Mouse (Mus musculus): ENCODE results near the gene Baiap2l1. TPM values are rescaled to one million over a fixed set of nuclear protein-coding genes. Genes with fewer than 3 reads are reported as not detected.

Gene Baiap2l1
- polyA plus RNA-seq, 1 experiment from 2014 or later = 5.6 TPM

- WGBS = 90% methylated on average over 7 of the region's 7 CpGs
- H3K27me3 ChIP-seq = no peaks in the 10 kb centered on the region
- no peaks in the 10 kb centered on the region for H3K9me3 ChIP-seq (replicated peaks)
- no peak overlapping the region for H3K4me2 ChIP-seq (replicated peaks)
- H3K4me3 ChIP-seq = no peak overlapping the region
- no peaks in the 10 kb centered on the region for H3K36me3 ChIP-seq
- no peak overlapping the region for H3K9ac ChIP-seq
- no peaks in the 10 kb centered on the region for H3K4me1 ChIP-seq
- H3K27ac ChIP-seq = no peak overlapping the region
- no peak for ATAC-seq (ENCODE audit: low FRiP score)
These were observed 127.7 kb downstream of the Baiap2l1 start for GRCm38 (mm10) chr5:144230216-144230615.

GRCm38 (mm10) chr5:144226220-144226619 is 131.7 kb downstream of the Baiap2l1 start:
- ATAC-seq (ENCODE audit: low FRiP score) = no peak
- H3K9me3 ChIP-seq (replicated peaks) = no peaks in the 10 kb centered on the region
- no peak overlapping the region for H3K4me2 ChIP-seq (replicated peaks)
- H3K9ac ChIP-seq = no peak overlapping the region
- H3K4me3 ChIP-seq = no peak overlapping the region
- no peaks in the 10 kb centered on the region for H3K36me3 ChIP-seq
- no peak overlapping the region for H3K27ac ChIP-seq
- no peaks in the 10 kb centered on the region for H3K27me3 ChIP-seq
- H3K4me1 ChIP-seq = peaks cover 20% of the 10 kb centered on the region
- WGBS = 25% methylated on average over 11 of the region's 11 CpGs

GRCm38 (mm10) chr5:144223899-144224816 is 133.8 kb downstream of the Baiap2l1 start:
- peaks cover 20% of the 10 kb centered on the region for H3K4me1 ChIP-seq
- peak; percentile 46; the same call in 1 of the 2 replicates for ATAC-seq (ENCODE audit: low FRiP score)
- no peaks in the 10 kb centered on the region for H3K9me3 ChIP-seq (replicated peaks)
- 24% methylated on average over 18 of the region's 18 CpGs for WGBS
- no peaks in the 10 kb centered on the region for H3K36me3 ChIP-seq
- H3K4me2 ChIP-seq (replicated peaks) = peak overlapping the region; percentile 81
- peak overlapping the region; percentile 77 for H3K4me3 ChIP-seq
- H3K27ac ChIP-seq = peak overlapping the region; percentile 73
- H3K9ac ChIP-seq = peak overlapping the region; percentile 76
- no peaks in the 10 kb centered on the region for H3K27me3 ChIP-seq

GRCm38 (mm10) chr5:144223503-144223862 is 134.4 kb downstream of the Baiap2l1 start, which contains the start of gene Tecpr1:
TSS of gene Tecpr1 (minus strand) at chr5:144223615.
- peak; percentile 96 for ATAC-seq (ENCODE audit: low FRiP score)
- no peaks in the 10 kb centered on the region for H3K9me3 ChIP-seq (replicated peaks)
- H3K4me2 ChIP-seq (replicated peaks) = peak within 1 kb of the TSS; percentile 81
- peaks cover 20% of the 10 kb centered on the region for H3K4me1 ChIP-seq
- H3K4me3 ChIP-seq = peak within 1 kb of the TSS; percentile 77
- peak within 1 kb of the TSS; percentile 83 for H3K9ac ChIP-seq
- peak within 1 kb of the TSS; percentile 73 for H3K27ac ChIP-seq
- H3K27me3 ChIP-seq = no peaks in the 10 kb centered on the region
- under 1% methylated on average over 37 of the region's 37 CpGs for WGBS
- H3K36me3 ChIP-seq = 0 out of 2 replicates have a peak, but pooled peaks cover under 1% of the 10 kb centered on the region

GRCm38 (mm10) chr5:144222811-144223502 is 135.0 kb downstream of the Baiap2l1 start:
- Histone ChIP-seq H3K4me1 (peaks cover 20% of the 10 kb centered on the region), H3K27ac (peak overlapping the region; percentile 26), H3K36me3 (0 out of 2 replicates have a peak, but pooled peaks cover 3% of the 10 kb centered on the region), H3K9me3 (replicated peaks) (no peaks in the 10 kb centered on the region), H3K4me3 (peak overlapping the region; percentile 77), H3K4me2 (replicated peaks) (peak overlapping the region; percentile 81), H3K9ac (peak overlapping the region; percentile 83), H3K27me3 (no peaks in the 10 kb centered on the region)
- ATAC-seq (ENCODE audit: low FRiP score) = peak; percentile 81
- 4% methylated on average over 25 of the region's 25 CpGs for WGBS

GRCm38 (mm10) chr5:144221305-144221704 is 136.6 kb downstream of the Baiap2l1 start:
- WGBS = 74% methylated on average over 4 of the region's 4 CpGs
- Histone ChIP-seq H3K27me3 (no peaks in the 10 kb centered on the region), H3K4me2 (replicated peaks) (no peak overlapping the region)

GRCm38 (mm10) chr5:144219936-144220335 is 138.0 kb downstream of the Baiap2l1 start:
- no peak overlapping the region for H3K4me2 ChIP-seq (replicated peaks)
- no peaks in the 10 kb centered on the region for H3K27me3 ChIP-seq
- H3K36me3 ChIP-seq = peaks cover 12% of the 10 kb centered on the region; the same call in 1 of the 2 replicates
- no peaks in the 10 kb centered on the region for H3K9me3 ChIP-seq (replicated peaks)
- peaks cover 20% of the 10 kb centered on the region for H3K4me1 ChIP-seq
- H3K4me3 ChIP-seq = no peak overlapping the region
- no peak overlapping the region for H3K27ac ChIP-seq
- H3K9ac ChIP-seq = no peak overlapping the region
- no peak for ATAC-seq (ENCODE audit: low FRiP score)
- WGBS = 88% methylated on average over 5 of the region's 5 CpGs

More at GRCm38 (mm10) chr5:144221305-144221704, 136.6 kb downstream of the Baiap2l1 start:
- Histone ChIP-seq H3K9ac (no peak overlapping the region), H3K4me1 (peaks cover 20% of the 10 kb centered on the region), H3K9me3 (replicated peaks) (no peaks in the 10 kb centered on the region), H3K27ac (no peak overlapping the region), H3K36me3 (peaks cover 9% of the 10 kb centered on the region; the same call in 1 of the 2 replicates), H3K4me3 (no peak overlapping the region)
- no peak for ATAC-seq (ENCODE audit: low FRiP score)

- no peak overlapping the region for H3K9ac ChIP-seq
- H3K9me3 ChIP-seq (replicated peaks) = no peaks in the 10 kb centered on the region
- H3K4me2 ChIP-seq (replicated peaks) = no peak overlapping the region
- H3K4me3 ChIP-seq = no peak overlapping the region
- no peaks in the 10 kb centered on the region for H3K27me3 ChIP-seq
- no peak overlapping the region for H3K27ac ChIP-seq
- WGBS = 71% methylated on average over 12 of the region's 12 CpGs
- no peak for ATAC-seq (ENCODE audit: low FRiP score)
- H3K36me3 ChIP-seq = peaks cover 15% of the 10 kb centered on the region; the same call in 1 of the 2 replicates
- H3K4me1 ChIP-seq = peaks cover 18% of the 10 kb centered on the region
These were observed 138.6 kb downstream of the Baiap2l1 start for GRCm38 (mm10) chr5:144219306-144219705.

- whole genome bisulfite sequencing = 95% methylated on average over 7 of the region's 7 CpGs
- Histone ChIP-seq H3K27ac (no peak overlapping the region), H3K36me3 (peaks cover 26% of the 10 kb centered on the region)
These were observed 139.9 kb downstream of the Baiap2l1 start for GRCm38 (mm10) chr5:144218061-144218460.

GRCm38 (mm10) chr5:144215992-144216391 is 141.9 kb downstream of the Baiap2l1 start:
- Histone ChIP-seq H3K9me3 (replicated peaks) (no peaks in the 10 kb centered on the region), H3K27me3 (no peaks in the 10 kb centered on the region), H3K4me2 (replicated peaks) (no peak overlapping the region), H3K36me3 (peaks cover 43% of the 10 kb centered on the region), H3K27ac (no peak overlapping the region), H3K4me1 (no peaks in the 10 kb centered on the region), H3K4me3 (no peak overlapping the region), H3K9ac (no peak overlapping the region)
- ATAC-seq (ENCODE audit: low FRiP score) = no peak
- 85% methylated on average over 2 of the region's 2 CpGs for WGBS

More at GRCm38 (mm10) chr5:144218061-144218460, 139.9 kb downstream of the Baiap2l1 start:
- H3K27me3 ChIP-seq = no peaks in the 10 kb centered on the region
- H3K9me3 ChIP-seq (replicated peaks) = no peaks in the 10 kb centered on the region
- H3K9ac ChIP-seq = no peak overlapping the region
- H3K4me2 ChIP-seq (replicated peaks) = no peak overlapping the region
- no peak for ATAC-seq (ENCODE audit: low FRiP score)
- no peak overlapping the region for H3K4me3 ChIP-seq
- H3K4me1 ChIP-seq = peaks cover 14% of the 10 kb centered on the region
